Mouse (Mus musculus): ENCODE results near the gene Fstl4.
"Not testable (repeated sequence)": the region's sequence is repeated elsewhere in the genome, so short reads cannot be mapped to it uniquely, and the experiment has no call there.

The Fstl4 gene

DNA sequence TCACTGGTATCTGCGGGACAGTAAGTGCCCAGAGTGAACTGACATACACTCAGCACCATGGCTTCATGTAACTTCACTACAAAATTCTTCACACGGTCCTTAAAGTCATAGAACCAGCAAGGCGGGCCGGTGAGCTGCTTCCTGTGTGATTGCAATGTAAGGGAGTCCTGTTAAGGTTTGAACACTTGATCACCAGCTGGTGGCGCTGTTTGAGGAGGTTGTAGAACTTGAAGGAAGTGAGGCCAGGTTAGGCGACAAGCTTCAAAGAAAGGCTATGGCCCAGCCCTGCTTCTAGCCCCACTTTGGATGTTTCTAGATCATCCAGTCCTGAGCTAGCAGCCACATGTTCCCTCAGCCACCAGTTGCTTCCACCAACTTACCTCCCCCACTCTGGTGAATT is 320.9 kb downstream of the Fstl4 start:
- DNase-seq (ENCODE audit: inconsistent ontology term): no peak

DNA sequence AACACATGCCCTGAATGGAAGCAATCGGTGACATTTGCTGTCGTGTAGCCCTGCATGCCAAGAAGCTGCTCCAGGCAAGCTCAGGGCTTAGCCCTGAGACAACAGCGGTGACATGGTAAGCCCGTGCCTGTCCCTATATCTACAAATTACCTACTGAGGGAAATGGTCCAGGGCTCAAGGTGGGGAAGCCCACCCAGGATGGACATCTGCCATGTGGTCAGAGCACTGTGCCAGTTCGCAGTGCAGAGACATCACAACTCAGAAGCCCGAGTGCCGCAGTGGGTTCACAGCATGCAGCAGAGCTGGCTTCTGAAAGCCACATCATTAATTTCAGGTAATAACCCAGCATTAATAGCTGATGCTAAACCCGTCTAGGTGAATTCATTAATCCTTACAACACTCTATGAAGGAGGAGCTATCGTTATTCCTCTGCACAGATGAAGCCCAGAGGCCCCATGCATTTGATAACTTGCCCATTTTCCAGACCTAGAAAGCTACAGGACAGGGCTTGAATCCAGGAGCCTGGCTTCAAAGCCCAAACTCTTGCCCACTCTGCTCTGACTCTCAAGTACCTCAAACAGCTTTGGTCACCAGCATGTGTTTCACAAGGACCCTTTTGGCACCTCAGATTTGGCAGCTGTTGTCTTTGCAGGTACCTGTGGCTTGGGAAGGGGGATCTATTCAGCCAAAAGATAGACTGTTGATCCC is 321.6 kb downstream of the Fstl4 start:
- DNase-seq (ENCODE audit: inconsistent ontology term): no peak

DNA sequence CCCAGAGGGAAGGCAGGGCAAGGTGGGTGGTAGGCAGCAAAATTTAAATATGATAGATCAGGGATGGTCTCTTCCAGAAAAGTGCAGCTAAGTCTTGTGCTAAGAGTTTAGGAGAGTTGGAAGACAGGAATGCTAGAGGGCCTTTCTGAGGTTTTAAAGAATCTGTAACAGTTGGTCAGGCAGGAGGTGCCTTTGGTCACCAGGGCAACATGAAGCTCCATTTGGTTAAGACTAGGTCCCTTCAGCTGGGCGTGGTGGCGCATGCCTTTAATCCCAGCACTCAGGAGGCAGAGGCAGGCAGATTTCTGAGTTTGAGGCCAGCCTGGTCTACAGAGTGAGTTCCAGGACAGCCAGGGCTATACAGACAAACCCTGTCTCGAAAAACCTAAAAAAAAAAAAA is 323.5 kb downstream of the Fstl4 start:
- not testable (repeated sequence) for DNase-seq (ENCODE audit: inconsistent ontology term)

DNA sequence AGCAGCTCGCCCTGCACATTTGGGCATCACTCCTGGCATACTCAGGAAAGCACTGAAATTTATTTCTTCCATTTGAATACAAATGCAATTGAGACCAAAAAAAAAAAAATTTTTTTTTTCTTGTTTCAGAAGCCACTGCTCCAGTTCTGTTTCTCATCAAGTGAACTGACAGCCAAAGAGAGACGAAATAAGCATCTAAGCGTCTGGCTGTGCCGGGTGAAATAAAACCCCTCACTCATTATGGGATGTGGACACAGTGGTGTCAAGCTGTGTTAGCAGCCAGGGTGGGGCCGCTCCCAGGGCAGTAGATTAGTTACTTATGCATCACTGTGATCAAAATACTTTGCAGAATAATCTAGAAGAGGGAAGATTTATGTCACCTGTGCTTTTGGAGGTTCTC is 327.2 kb downstream of the Fstl4 start:
- no peak for DNase-seq (ENCODE audit: inconsistent ontology term)

DNA sequence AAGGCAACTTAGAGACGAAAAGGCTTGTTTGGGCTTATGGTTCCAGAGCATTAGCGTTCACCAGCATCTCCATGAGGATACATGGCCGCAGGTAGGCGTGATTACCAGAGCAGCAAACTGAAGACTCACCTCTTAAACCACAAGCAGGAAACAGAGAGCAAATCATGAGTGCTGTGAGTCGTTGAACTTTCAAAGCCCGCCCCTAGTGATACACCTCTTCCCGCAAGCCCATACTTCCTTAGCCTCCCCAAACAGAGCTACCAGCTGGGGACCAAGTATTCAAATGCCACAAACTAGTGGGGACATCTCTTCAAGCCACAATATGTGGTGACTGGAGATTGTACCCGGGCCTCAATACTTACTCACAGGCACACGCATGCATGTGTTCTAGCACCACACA is 332.4 kb downstream of the Fstl4 start:
- DNase-seq (ENCODE audit: inconsistent ontology term): no peak

DNA sequence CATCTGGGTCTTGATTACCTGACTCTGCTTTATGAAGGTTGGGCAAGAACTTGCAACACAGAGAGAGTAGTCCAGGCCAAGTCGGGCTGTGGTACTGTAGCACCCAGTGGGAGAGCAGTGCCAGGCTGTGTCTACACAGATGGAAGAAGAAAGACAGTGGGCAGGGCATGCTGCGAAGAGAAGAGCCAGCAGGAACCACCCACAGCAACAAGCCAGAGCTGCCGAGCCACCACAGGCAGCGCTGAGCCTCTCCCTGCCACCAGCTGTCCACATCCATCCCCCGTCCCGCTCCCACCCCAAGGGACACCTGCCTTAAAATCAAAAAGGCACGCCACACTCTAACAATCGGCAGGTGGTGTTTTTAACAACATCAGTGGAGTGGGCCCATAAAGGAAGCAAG is 332.9 kb downstream of the Fstl4 start:
- no peak for DNase-seq (ENCODE audit: inconsistent ontology term)

DNA sequence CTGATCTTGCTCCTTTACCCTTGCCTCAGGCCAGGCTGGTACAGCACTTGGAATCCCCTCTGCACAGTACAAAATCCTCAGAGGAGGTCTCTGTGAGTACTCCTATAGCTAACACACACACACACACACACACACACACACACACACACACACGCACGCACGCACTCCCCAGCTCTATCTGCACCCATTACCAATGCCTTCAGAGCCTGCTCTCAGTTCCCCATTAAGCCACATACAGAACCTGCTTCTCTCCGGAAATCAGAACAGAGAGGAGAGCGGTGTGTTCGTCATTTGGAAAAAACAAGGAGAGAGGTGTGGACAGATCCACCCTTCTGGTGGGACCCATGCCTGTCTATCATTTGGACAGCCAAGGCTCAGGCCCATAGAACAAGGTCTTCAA is 333.4 kb downstream of the Fstl4 start:
- DNase-seq (ENCODE audit: inconsistent ontology term): no peak

DNA sequence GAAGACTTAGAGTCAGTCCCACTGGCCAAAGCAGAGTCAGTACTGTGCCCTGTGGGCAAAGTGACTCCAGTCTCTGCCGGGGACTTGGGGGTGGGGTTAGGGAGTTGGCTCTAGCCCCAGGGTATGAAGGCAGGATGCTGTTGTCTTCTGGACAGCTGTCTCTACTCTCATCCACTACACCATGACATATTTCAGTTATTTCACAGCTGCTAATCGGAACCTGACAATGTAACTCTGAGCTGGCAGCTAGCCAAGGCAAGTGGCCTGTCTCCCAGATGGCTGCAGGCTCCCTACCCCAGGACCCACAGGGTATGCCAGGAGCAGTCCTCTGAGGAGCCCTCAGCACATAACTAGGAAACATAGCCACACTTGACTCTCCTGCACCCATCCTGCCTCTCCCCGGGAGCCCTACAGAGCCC is 334.4 kb downstream of the Fstl4 start:
- DNase-seq (ENCODE audit: inconsistent ontology term): peak; percentile 71

DNA sequence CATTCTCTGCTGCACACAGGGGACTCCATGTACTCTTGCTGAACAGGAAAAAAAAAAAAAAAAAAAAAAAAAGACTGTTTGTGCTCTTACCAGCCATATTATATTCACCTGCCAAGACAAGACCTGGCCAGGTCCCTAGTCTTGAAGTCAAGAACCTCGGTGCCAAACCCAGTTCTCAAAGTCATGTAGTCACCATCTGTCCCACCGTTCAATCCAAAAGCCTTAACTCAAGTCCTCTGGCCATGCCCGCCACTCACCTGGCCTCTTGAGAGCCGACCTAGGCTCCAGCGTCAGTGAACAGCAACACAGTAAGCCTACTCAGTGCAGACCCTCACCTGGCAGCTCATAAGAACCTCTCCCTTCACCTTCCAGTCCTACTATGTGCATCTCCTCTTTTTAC is 334.9 kb downstream of the Fstl4 start:
- DNase-seq (ENCODE audit: inconsistent ontology term): no peak

DNA sequence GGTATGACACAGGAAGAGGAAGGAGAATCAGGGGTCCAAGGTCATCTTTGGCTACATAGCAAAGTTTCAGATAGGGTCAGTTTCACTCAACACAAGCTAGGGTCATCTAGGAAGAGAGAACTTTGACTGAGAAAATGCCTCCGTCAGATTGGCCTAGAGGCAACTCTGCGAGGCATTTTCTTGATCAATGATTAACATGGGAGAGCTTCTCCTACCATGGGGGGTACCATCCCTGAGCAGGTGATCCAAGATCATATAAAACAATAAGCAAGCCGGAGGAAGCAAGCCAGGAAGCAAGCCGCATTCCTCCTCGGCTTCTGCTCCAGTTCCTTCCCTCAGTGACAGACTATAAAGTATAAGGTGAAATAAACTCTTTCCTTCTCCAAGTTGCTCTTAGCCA is 337.3 kb downstream of the Fstl4 start:
- no peak for DNase-seq (ENCODE audit: inconsistent ontology term)

DNA sequence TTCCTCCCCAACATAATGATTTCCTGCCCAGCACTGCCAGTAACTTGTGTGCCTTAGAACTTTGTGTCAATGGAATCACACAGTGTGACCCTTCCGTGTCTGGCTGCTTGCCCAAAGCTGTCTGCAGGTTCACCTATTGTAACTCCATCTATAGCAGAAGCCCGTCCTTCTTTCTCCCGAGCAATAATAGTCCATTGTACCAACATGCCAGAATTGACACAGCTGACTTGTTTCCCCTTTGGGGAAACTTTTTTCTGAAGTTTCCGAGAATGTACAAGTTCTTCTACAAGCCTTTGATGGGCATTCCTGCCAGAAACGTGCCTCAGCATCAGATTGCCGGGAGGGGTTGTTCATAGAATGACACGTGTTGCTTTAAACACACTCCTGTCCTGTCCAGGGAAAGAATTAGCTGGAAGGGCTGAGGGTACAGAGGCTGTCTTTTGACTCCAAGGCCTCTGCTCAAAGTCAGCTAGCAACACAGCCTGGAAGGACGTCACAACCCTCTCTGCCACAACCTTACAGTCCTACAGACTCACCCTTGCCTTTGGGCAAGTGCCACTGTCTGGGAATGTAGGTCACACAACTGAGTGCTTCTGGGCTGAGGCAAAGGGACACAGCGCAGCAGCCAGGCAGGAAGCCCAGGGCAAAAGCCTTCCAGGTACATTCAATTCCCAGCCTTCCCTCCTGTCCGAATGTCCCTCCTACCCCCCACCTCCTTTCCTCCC is 339.3 kb downstream of the Fstl4 start:
- peak; percentile 79 for DNase-seq (ENCODE audit: inconsistent ontology term)

DNA sequence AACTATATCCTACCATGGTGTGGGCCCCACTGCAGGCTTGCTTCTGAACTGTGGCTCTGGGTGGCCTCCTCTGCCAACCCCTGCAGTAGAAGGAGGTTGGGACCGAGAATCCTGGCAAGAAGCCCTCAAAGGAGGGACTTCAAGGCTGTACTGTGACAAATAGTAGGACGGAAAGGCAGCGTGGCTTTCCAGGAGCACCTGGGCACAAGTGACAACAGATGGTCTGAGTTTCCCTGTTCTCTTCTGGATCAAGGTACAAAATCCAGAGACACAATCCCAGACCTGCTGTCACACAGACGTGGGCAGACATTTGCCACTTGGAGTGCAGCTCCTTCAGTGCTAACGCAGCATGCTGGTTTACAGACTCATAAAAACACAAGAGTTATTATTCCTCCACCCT is 343.3 kb downstream of the Fstl4 start:
- DNase-seq (ENCODE audit: inconsistent ontology term): no peak

DNA sequence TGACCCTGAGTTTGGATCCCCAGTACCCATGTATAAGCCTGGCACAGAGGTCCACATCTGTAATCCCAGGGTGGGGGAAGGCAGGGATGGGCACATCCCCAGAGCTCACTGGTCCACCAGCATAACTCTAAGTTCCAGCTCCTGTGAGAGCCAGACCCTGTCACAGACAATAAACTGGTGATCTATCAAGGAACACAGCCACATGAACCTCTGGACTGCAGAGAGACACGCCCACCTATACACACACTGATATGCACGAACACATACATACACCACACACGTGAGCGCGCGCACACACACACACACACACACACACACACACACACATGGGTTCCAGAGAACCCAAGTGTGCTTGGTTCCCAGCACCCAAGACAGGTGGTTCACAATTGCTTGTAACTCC is 344.4 kb downstream of the Fstl4 start:
- no peak for DNase-seq (ENCODE audit: inconsistent ontology term)

DNA sequence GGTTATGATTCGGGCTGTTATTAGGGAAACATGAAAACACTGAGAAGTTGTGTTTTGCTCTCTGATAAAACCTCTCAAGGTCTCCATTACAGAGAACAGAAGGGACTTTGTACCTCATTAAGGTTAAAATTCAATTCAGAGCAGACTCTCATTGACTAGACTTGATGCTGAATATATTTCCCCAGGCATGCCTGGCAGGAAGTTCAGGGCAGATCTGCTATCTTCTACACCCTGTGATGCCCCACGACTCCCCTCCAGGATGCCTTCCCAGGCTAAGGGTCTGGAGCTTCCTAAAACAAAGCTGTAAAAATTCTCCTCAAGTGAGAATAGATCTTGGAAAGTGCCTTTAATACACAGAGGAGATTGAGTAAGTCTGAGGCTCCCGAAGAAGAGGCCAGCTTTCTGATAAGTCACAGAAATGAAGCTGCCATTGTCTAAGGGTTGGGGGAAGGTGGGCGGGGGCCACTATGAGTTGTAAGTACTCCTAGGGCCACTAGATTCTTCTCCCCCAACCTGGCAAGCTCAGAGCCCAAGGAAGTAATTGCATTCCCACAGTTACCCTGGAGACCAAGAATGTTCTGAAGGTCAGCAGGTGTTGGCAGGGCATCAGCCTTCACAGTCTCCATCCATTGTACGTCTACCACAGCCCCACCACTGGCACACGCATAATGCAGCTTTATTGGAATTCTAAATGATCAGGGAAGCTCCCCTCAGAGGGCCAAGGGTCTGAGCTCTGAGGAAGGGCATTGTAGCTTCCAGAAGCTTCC is 345.4 kb downstream of the Fstl4 start:
- peak; percentile 23 for DNase-seq (ENCODE audit: inconsistent ontology term)

DNA sequence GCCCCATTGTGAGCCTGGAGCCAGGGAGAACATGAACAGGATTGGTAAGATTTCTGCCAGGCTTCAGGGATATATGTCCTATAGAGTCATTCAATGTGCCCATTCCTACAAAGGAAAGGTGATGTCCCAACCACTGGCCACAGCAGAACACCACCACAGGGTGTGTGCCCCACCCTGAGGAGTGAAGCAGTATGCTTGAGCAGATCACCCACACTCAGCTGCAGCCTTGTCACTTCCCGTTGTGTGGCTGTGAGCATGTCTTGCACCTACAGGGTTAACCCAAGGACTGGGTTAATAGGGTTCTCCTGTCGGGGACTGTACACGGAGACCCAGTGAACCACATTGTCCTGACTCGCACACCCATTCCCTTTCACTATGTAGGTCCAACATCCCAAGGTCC is 351.3 kb downstream of the Fstl4 start:
- DNase-seq (ENCODE audit: inconsistent ontology term): no peak

DNA sequence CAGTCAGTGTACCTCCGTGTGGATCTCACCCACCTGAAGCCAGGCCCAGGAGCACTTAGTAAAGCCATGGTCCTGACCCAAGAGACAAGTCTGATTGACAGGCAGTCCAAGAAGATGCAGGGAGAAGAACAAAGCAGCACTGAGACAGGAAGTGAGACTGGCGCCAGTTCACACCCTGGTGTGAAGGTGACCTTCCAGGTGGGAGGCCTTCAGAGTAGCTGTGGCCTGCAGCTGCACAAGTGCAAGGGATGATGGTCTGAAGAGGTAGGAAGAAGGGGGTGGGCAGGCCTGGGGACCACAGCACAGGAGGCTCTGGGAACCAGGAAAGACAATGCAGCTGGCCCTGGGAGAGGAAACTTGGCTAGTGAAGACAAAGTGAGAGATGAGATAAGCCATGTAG is 351.9 kb downstream of the Fstl4 start:
- DNase-seq (ENCODE audit: inconsistent ontology term): no peak

DNA sequence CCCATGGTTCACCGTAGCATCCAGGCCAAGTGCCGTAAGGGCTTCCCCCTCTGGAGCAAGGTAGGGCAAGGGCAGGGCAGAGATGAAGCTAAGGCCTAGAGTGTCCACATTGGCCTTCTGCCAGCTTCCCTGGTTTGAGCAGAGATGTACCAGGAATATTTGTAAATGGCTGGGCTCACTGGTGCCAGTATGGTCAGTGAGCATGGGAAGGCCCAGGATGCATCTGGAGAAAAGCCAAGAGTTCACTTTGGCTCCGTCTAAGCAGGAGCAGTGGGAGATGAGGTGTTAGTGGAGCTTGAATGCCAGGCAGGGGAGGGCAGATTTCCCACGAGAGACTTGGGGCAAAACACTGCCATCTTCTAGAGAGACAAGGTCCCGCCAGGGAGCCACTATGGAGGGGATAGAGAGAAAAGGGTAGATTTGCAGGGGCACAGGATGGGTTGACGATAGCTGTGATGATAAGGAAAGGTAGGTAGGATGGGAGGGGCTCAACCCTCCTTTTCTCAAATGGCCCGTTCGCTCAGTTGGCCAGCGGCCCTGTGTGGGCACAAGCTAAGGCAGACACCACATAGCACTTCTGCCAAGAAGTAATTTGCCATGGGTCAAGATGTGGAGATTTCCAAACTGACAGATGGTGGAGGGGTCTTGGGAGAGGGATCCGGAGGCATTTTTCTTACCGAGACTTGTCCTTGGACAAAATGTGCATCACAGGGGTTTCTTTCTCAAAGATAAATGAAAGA is 354.0 kb downstream of the Fstl4 start:
- no peak for DNase-seq (ENCODE audit: inconsistent ontology term)

DNA sequence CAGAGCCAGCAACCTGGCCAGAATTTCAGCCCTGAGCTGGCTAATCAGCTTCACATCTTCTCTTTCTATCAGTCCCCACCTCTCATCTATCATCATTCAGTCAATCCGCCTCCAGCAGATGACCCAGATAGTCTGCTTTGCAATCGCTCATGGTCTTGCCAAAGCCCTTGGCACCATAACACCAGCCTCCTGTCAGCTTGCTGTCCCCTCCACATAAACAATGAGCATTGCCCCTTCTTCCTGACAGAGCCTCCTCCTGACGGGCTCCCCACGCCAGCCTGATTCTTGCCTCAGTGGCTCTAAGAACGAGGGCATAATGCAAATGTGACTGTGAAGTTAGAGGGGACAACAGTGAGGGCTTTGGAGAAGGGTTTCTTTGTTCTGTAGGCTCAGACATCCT is 355.5 kb downstream of the Fstl4 start:
- DNase-seq (ENCODE audit: inconsistent ontology term): no peak

DNA sequence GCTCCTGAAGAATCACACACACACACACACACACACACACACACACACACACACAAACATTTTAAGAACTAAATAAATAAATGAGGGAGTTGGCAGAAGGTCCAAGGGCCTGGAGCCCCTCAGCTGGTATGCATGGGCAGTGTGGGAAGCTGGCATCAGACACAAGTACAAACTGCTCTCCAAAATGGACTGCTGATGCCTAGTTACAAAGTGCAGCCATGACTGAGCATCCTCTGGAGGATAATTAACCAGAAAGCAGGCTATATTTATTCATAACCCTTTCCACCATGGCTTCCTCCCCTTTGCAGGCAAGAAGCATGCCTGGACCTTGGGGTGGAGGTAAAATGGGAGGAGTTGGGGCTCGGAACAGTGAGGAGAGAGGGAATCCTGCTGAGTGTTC is 356.8 kb downstream of the Fstl4 start:
- no peak for DNase-seq (ENCODE audit: inconsistent ontology term)

DNA sequence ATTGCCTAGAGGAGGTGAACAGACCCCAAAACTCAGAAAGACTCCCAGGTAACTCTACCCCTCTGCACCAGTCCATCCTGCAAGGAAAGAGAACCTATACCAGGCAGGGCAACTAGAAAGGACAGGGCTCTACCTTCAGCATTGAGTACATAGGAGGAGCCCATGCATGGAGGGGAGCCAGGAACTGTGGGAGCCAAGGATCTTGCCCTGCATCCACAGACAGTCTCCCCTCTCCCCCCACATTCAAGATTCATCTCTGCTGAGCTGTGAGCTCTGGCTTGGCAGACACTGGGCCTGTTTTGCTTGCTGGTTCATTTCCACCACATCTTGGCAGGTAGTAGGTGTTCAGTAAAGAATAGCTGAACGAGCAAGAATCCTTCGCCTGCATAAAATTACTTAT is 360.4 kb downstream of the Fstl4 start:
- DNase-seq (ENCODE audit: inconsistent ontology term): no peak

DNA sequence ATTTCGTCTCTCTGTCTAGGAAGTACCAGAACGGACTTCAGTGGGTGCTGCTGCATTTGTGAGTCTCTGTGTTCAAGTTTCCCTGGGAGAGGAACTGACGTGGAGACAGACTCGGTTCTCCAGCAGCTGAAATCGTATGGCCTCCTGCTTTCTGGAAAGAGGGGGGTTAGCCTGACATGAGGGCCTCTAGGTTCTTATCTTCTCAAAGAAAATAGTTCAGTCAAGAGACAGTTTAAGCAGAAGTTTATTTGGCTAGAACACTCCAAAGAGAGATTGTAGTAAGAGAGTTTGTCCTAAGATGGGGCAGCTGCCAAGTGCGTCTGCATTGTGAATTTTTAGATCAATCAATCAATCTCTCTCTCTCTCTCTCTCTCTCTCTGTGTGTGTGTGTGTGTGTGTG is 362.2 kb downstream of the Fstl4 start:
- no peak for DNase-seq (ENCODE audit: inconsistent ontology term)

DNA sequence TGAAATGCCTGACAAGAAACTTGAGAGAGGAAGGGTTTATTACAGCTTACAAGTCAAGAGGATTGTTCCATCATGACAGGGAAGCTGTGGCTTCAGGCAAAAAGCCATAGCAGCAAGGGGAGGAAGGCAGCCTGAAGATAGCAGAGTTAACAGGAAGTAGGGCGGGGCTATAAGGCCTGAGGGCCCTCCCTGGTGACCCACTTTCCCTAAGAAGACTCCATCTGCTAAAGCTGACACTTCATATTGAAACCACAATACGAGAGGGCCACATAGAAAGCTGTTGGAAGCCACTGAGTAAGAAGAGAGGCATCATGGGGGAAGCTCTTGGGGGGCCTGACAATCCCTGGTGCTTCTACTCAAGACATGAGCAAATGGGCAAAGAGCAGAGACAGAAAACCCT is 364.2 kb downstream of the Fstl4 start:
- DNase-seq (ENCODE audit: inconsistent ontology term): no peak

Measured in Muller cell, postnatal 12 days (primary cell).